Comparison of ENCODE assay signal across 34 mouse cellular contexts in the genomic region with DNA sequence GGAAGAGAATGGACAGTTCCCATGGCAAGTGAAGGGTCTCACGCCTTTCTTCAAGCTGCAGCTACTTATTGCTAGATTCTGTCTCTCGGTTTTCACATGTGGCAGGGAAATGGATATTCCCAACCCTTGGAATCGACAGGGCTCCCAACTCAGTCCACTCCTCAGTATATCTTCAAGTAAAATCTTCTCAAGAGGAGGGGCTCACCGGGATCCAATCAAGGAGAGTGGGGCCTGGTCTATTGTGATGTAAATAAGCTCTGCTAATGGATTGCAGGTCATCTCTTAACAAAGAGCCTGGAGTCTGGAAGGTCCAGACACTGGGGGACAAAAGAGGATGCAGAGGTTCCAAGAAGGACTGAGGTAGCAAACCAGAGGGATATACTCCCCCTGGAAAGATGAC. TPM values are rescaled to one million over a fixed set of nuclear protein-coding genes. Genes with fewer than 3 reads are reported as not detected.
DNase-seq lines count a peak whose midpoint lies in the region; ATAC-seq lines count a peak whose summit lies in the region.
"Had no signal": no experiment of that assay in that cellular context is flagged by ENCODE, and none has a peak within 500 bp of the region (broad histone marks: within the 10 kb centered on the region; RNA-seq: fewer than 3 reads in every experiment).

No protein-coding gene starts in this region.

- no peak overlapping the region for H3K27ac ChIP-seq in hindbrain, embryonic 11.5 days (ENCODE audit: low read depth, low read length)
- no peak overlapping the region for H3K27ac ChIP-seq in hindbrain, embryonic 14.5 days
- H3K27ac ChIP-seq: forebrain, embryonic 12.5 days; hindbrain, embryonic 15.5 days; liver, embryonic 14.5 days; midbrain, embryonic 13.5 days had no signal

- 0 out of 2 replicates have a peak, but pooled peaks cover 4% of the 10 kb centered on the region for H3K4me1 ChIP-seq in hindbrain, embryonic 11.5 days (replicated peaks; ENCODE audit: control insufficient read depth, insufficient read depth, low read length)
- H3K4me1 ChIP-seq in hindbrain, embryonic 14.5 days (replicated peaks; ENCODE audit: control insufficient read depth, insufficient read depth, low read length) = no peaks in the 10 kb centered on the region
- H3K4me1 ChIP-seq: hindbrain, embryonic 15.5 days had no signal

- no peak overlapping the region for H3K4me3 ChIP-seq in hindbrain, embryonic 11.5 days (ENCODE audit: low read depth, low read length)
- H3K4me3 ChIP-seq in hindbrain, embryonic 14.5 days (replicated peaks; ENCODE audit: low read length) = no peak overlapping the region
- H3K4me3 ChIP-seq: erythroblast, embryonic 14.5 days; forebrain, embryonic 12.5 days; hindbrain, embryonic 15.5 days; midbrain, embryonic 13.5 days had no signal

- ATAC-seq in hindbrain, embryonic 11.5 days (ENCODE audit: low FRiP score) = no peak
- ATAC-seq in hindbrain, embryonic 14.5 days (ENCODE audit: low FRiP score) = no peak
- ATAC-seq: midbrain, embryonic 13.5 days had no signal

- WGBS in hindbrain, embryonic 11.5 days = 47% methylated on average over 4 of the region's 4 CpGs
- 55% methylated on average over 4 of the region's 4 CpGs for WGBS in hindbrain, embryonic 14.5 days

- H3K27me3 ChIP-seq in hindbrain, embryonic 11.5 days (ENCODE audit: control insufficient read depth, insufficient read depth, low read length) = peaks cover 17% of the 10 kb centered on the region; the same call in 1 of the 2 replicates
- H3K27me3 ChIP-seq in hindbrain, embryonic 14.5 days (ENCODE audit: control insufficient read depth, insufficient read depth, low read length) = peaks cover 27% of the 10 kb centered on the region

- no peak overlapping the region for H3K4me2 ChIP-seq in hindbrain, embryonic 11.5 days (replicated peaks; ENCODE audit: low read depth, low read length)
- no peak overlapping the region for H3K4me2 ChIP-seq in hindbrain, embryonic 14.5 days (replicated peaks)
- H3K4me2 ChIP-seq: forebrain, embryonic 12.5 days; heart, embryonic 11.5 days; hindbrain, embryonic 15.5 days; midbrain, embryonic 13.5 days had no signal

- H3K9ac ChIP-seq in hindbrain, embryonic 11.5 days (ENCODE audit: low read depth, low read length) = no peak overlapping the region
- no peak overlapping the region for H3K9ac ChIP-seq in hindbrain, embryonic 14.5 days
- H3K9ac ChIP-seq: forebrain, embryonic 12.5 days; hindbrain, embryonic 15.5 days; liver, embryonic 14.5 days; midbrain, embryonic 13.5 days had no signal

- DNase-seq in hindbrain, embryonic 11.5 days (ENCODE audit: low spot score) = peak; percentile 38
- DNase-seq in hindbrain, embryonic 14.5 days (ENCODE audit: low spot score) = no peak
- peak; percentile 58 for DNase-seq in ES-CJ7 (ENCODE audit: low read depth, low spot score)
- peak; percentile 49 for DNase-seq in ZHBTc4 (ENCODE audit: low read depth, low spot score)
- DNase-seq in embryo, embryonic 9.5 days (ENCODE audit: extremely low spot score) = peak; percentile 7
- DNase-seq in lung, postnatal 10 days = no peak
- no peak for DNase-seq in kidney, adult 8-10 months
- DNase-seq: adrenal gland, adult 8-10 months; cerebellum, adult 8-10 months; cerebellum, postnatal 25 days; gastrocnemius, postnatal 25 days; heart, adult 18-20 months; heart, postnatal 36 days; kidney, adult 18-20 months; kidney, postnatal 14 days; layer of hippocampus, adult 9-11 months; liver; lung, adult 2 months; lung, postnatal 14 days; right cerebral cortex, postnatal 4 days; thymus, adult 2 months; thymus, postnatal 36 days had no signal

- H3K36me3 ChIP-seq in hindbrain, embryonic 11.5 days (ENCODE audit: control insufficient read depth, insufficient read depth, low read length) = no peaks in the 10 kb centered on the region
- H3K36me3 ChIP-seq in hindbrain, embryonic 14.5 days (replicated peaks; ENCODE audit: control insufficient read depth, insufficient read depth) = no peaks in the 10 kb centered on the region
- H3K36me3 ChIP-seq: forebrain, embryonic 12.5 days; hindbrain, embryonic 15.5 days; midbrain, embryonic 13.5 days had no signal

- no peaks in the 10 kb centered on the region for H3K9me3 ChIP-seq in hindbrain, embryonic 11.5 days (ENCODE audit: control insufficient read depth, low read length)
- H3K9me3 ChIP-seq in hindbrain, embryonic 14.5 days (ENCODE audit: control insufficient read depth, low read length) = no peaks in the 10 kb centered on the region
- H3K9me3 ChIP-seq: forebrain, embryonic 12.5 days; hindbrain, embryonic 15.5 days; midbrain, embryonic 13.5 days had no signal

RNA-seq across cellular contexts. Expression of gene A230072I06Rik, which starts 17.1 kb away (rescaled TPM):
- polyA plus RNA-seq in hindbrain, embryonic 11.5 days (2014; fragmentation: Nextera tagmentation; extraction: Ambion mirVana) = not detected in 2 replicates
- polyA plus RNA-seq in hindbrain, embryonic 14.5 days (2014; fragmentation: Nextera tagmentation; extraction: Ambion mirVana) = not detected in 2 replicates
- polyA plus RNA-seq: embryonic facial prominence, embryonic 14.5 days; erythroblast, embryonic 14.5 days; heart, embryonic 11.5 days; heart, embryonic 16.5 days; intestine, embryonic 14.5 days; limb, embryonic 11.5 days; liver, embryonic 14.5 days; lung, adult 2 months; neural tube, embryonic 11.5 days; spleen, adult 2 months; thymus, adult 2 months had no signal

Comparison
In these comparisons a context has a peak if more than half of its experiments do, and no peak if none do; other contexts are left out.
1. DNase-seq: peak in hindbrain, embryonic 11.5 days (single experiment), ES-CJ7 (single experiment), ZHBTc4 (single experiment) and embryo, embryonic 9.5 days (single experiment); none in hindbrain, embryonic 14.5 days (single experiment), lung, postnatal 10 days (single experiment) and kidney, adult 8-10 months (0 of 2).